Mouse (Mus musculus): ENCODE measurements around the gene Jmjd7. TPM values are rescaled to one million over a fixed set of nuclear protein-coding genes. Genes with fewer than 3 reads are reported as not detected.
A peak's percentile ranks its signal among the peaks of the same experiment; 100 is the strongest.

Jmjd7 gene
- polyA plus RNA-seq (2015; fragmentation: Nextera tagmentation; extraction: Ambion mirVana) = 17.5 and 18.4 TPM in 2 replicates

DNA sequence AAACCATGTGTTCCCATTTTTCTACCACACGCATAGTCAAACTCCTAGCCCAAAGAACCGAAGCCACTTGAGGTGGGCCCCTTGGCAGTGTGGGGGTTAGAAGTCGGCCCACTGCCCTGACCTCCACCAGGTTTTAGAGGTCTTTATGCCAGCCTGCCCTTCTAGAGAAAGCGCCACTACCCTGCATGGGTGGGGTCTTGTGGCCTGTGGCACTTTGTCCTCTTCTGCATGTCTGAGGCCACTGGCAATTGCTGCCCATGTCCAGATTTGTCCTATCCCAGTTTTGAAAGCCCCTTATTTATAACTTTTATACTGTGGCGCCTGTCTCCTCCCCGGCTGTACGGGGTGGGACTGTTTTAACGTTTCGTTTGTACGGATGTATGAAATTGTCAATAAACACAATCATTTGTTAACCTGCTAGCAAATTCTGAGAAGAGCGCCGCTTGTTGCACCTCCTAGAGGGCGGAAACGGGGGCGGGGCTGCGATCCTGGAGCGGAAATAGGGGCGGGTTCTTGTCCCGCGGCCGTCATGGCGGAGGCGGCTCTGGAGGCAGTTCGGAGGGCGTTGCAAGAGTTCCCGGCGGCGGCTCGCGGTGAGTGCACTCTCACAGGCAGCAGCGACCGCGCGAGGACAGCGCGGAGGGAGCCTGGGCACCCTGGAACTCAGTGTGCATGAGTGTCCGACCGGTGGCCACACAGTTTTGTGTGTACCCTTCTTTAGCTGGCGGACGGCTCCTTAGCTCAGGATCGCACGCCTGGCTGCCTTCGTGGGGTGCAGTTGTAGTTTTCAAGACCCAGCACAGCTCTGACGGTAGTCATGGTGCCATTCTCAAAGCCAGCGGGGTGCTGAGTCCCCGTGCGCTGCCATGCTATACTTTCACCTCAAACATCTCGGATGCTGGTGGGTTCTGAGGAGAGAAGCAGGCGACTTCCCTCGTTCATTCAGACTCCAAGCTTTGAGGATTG is at the start of gene Jmjd7, which contains the start of gene Gm28042:
Gene Jmjd7 (plus strand): TSS at position 500 of the 966 bp plus-strand sequence.
Gene Gm28042 (plus strand): TSS at position 510 of the 966 bp plus-strand sequence.
- H3K4me1 ChIP-seq = peaks cover 14% of the 10 kb centered on the region
- H3K36me3 ChIP-seq = peaks cover 54% of the 10 kb centered on the region
- H3K9me3 ChIP-seq = no peaks in the 10 kb centered on the region
- peak within 1 kb of the TSS; percentile 92 for H3K27ac ChIP-seq
- H3K4me3 ChIP-seq = peak within 1 kb of the TSS; percentile 60
- peak within 1 kb of the TSS; percentile 53 for H3K4me2 ChIP-seq
- H3K9ac ChIP-seq = peak within 1 kb of the TSS; percentile 63
- ATAC-seq (ENCODE audit: insufficient number of reproducible peaks, low FRiP score, low TSS enrichment, low read depth) = peak; percentile 83
- H3K27me3 ChIP-seq = no peaks in the 10 kb centered on the region
- WGBS = 5% methylated on average over 50 of the region's 50 CpGs

DNA sequence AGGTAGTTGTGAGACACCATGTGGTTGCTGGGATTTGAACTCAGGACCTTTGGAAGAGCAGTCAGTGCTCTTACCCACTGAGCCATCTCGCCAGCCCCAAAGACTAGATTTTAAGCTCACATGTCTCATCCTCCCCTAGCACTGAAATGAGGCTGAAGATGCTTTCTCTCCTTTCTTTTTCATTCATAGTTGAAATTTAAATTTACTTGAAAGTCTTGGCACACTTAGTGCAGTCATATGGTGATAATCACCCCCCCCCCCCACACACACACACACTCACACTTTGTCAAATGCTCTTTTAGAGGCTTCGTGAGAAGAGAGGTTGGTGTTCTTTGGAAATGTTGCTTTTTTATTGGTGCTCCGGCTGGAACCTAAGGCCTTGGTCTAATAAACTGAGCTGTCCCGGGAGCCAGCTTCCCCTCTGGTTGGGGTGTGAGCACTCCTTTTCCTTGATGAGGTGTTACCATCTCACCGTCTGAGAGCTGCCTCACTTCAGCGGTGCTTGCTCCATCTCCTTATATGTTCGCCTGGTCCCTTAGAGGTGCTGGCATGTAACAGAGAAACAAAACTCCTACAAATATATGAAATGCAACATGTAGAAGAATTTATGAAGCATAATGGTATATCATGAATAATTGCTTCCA is 46.8 kb upstream of the Jmjd7 start:
- H3K9ac ChIP-seq = no peak overlapping the region
- WGBS = 43% methylated on average over 7 of the region's 7 CpGs
- H3K27me3 ChIP-seq = no peaks in the 10 kb centered on the region
- H3K4me2 ChIP-seq = no peak overlapping the region
- H3K9me3 ChIP-seq = no peaks in the 10 kb centered on the region
- peaks cover 2% of the 10 kb centered on the region; the same call in 1 of the 2 replicates for H3K4me1 ChIP-seq
- H3K27ac ChIP-seq = no peak overlapping the region
- peaks cover 12% of the 10 kb centered on the region for H3K36me3 ChIP-seq
- no peak overlapping the region for H3K4me3 ChIP-seq
- ATAC-seq (ENCODE audit: insufficient number of reproducible peaks, low FRiP score, low TSS enrichment, low read depth) = no peak

DNA sequence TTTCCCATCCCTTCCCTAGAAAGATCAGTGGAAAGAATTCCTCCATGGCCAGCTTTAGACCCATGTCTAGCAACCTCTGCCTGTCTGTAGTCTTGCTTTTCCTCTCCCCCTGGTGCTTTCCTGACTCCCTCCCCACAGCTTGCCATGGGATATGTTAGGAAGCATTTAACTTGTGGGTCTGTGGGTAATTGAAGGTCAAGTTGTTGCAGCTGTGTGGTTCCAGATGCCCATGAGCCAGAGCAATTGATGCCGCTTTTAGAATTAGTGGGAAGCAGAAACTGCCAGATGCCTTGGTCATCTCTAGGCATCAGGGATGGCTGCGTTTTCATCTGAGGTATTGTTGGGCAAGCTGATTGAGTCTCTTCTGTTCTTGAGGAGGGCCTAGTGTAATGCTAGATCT is 45.7 kb upstream of the Jmjd7 start:
- ATAC-seq (ENCODE audit: insufficient number of reproducible peaks, low FRiP score, low TSS enrichment, low read depth) = no peak
- Histone ChIP-seq H3K27me3 (no peaks in the 10 kb centered on the region), H3K4me3 (no peak overlapping the region), H3K27ac (no peak overlapping the region), H3K9me3 (no peaks in the 10 kb centered on the region), H3K36me3 (peaks cover 12% of the 10 kb centered on the region), H3K9ac (no peak overlapping the region), H3K4me1 (peaks cover 2% of the 10 kb centered on the region; the same call in 1 of the 2 replicates), H3K4me2 (no peak overlapping the region)
- 68% methylated on average over 2 of the region's 2 CpGs for WGBS

DNA sequence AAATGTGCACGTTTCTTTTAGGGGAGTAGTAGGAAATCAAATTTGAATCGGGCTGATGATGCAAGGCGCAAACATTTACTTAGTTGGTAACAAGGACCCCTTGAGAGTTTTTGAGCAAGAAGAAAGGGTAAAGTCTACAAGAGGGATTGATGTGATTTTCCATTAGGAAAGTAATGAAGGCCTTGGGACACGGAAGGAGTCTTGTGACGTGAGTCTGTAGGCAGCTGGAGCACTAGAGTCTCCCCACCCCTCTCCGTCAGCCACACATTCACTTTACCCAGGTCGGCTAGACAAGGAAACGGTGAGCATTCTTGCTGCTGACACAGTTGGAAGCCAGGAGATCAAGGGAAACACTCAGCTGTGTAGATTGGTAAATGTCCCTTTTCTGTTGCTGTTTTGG is 41.4 kb upstream of the Jmjd7 start:
- H3K9ac ChIP-seq = no peak overlapping the region
- no peaks in the 10 kb centered on the region for H3K4me1 ChIP-seq
- no peaks in the 10 kb centered on the region for H3K9me3 ChIP-seq
- H3K4me2 ChIP-seq = no peak overlapping the region
- ATAC-seq (ENCODE audit: insufficient number of reproducible peaks, low FRiP score, low TSS enrichment, low read depth) = no peak
- no peak overlapping the region for H3K4me3 ChIP-seq
- peaks cover 12% of the 10 kb centered on the region for H3K36me3 ChIP-seq
- H3K27ac ChIP-seq = no peak overlapping the region
- 61% methylated on average over 8 of the region's 8 CpGs for WGBS
- no peaks in the 10 kb centered on the region for H3K27me3 ChIP-seq

DNA sequence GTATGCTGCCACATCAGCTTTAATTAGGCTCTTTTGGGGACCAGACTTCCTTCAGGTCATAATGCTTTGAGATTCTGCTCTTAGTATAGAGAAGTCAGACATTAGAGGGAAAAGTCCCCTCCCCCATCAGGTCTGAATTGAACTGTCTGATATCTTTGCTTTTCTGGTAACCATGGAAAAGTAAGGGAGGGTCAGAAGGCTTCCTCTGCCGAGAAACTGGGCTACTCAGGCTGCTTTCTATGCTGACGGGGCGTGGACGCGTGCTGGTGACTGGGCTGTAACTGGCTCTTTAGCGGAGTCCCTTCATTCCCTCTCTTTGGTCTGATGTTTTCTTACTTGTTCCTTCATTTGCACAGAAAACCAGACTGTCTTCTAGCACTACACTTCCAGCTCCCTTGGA is 40.9 kb upstream of the Jmjd7 start:
- no peak overlapping the region for H3K4me3 ChIP-seq
- H3K9me3 ChIP-seq = no peaks in the 10 kb centered on the region
- H3K36me3 ChIP-seq = peaks cover 12% of the 10 kb centered on the region
- H3K4me2 ChIP-seq = no peak overlapping the region
- no peaks in the 10 kb centered on the region for H3K4me1 ChIP-seq
- H3K27ac ChIP-seq = no peak overlapping the region
- no peak for ATAC-seq (ENCODE audit: insufficient number of reproducible peaks, low FRiP score, low TSS enrichment, low read depth)
- no peak overlapping the region for H3K9ac ChIP-seq
- no peaks in the 10 kb centered on the region for H3K27me3 ChIP-seq
- WGBS = 79% methylated on average over 6 of the region's 6 CpGs

DNA sequence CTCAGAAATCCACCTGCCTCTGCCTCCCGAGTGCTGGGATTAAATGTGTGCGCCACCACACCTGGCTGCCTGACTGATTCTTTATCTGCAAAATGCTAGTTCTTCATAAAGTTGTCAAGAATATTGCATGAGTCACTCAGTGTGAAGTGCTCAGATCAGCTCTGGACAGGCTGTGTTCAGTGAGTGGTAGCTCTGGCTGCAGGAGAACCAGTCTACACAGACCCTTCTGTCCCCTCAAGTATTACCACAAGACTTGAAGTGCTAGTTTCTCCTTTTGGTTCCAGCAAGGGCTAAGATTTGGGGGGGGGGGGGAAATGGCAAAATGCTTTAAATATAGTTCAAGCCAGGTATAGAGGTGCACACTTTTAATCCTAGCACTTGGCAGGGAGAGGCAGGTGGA is 39.8 kb upstream of the Jmjd7 start:
- H3K27ac ChIP-seq = no peak overlapping the region
- ATAC-seq (ENCODE audit: insufficient number of reproducible peaks, low FRiP score, low TSS enrichment, low read depth) = no peak
- H3K4me1 ChIP-seq = no peaks in the 10 kb centered on the region
- no peak overlapping the region for H3K4me3 ChIP-seq
- H3K36me3 ChIP-seq = peaks cover under 1% of the 10 kb centered on the region; the same call in 1 of the 2 replicates
- H3K9ac ChIP-seq = no peak overlapping the region
- H3K27me3 ChIP-seq = no peaks in the 10 kb centered on the region
- WGBS = 95% methylated on average over 2 of the region's 2 CpGs
- H3K9me3 ChIP-seq = no peaks in the 10 kb centered on the region
- H3K4me2 ChIP-seq = no peak overlapping the region

DNA sequence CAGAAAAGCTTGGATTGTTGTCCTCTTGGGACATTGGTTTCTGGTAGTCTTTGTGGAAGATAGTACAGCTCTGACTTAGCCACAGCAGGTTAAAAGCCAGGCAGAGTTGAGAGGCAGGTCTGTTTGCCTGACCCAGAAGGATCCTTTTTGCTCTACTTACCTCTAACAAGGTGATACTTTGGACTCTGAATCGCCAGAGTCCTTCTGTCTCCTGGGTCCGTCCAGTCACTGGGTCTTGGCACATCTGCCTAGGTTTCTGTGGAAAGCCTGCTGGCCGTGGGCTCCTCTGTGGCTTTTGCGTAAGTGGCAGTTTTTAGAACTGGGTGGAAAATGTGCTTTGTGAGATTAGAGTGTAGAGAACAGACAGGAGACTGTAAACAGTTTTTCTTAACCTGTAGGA is 38.3 kb upstream of the Jmjd7 start:
- Histone ChIP-seq H3K4me2 (no peak overlapping the region), H3K27ac (no peak overlapping the region), H3K9ac (no peak overlapping the region), H3K27me3 (no peaks in the 10 kb centered on the region), H3K4me3 (no peak overlapping the region), H3K36me3 (no peaks in the 10 kb centered on the region), H3K4me1 (no peaks in the 10 kb centered on the region), H3K9me3 (no peaks in the 10 kb centered on the region)
- 86% methylated on average over 4 of the region's 4 CpGs for WGBS
- ATAC-seq (ENCODE audit: insufficient number of reproducible peaks, low FRiP score, low TSS enrichment, low read depth) = no peak

DNA sequence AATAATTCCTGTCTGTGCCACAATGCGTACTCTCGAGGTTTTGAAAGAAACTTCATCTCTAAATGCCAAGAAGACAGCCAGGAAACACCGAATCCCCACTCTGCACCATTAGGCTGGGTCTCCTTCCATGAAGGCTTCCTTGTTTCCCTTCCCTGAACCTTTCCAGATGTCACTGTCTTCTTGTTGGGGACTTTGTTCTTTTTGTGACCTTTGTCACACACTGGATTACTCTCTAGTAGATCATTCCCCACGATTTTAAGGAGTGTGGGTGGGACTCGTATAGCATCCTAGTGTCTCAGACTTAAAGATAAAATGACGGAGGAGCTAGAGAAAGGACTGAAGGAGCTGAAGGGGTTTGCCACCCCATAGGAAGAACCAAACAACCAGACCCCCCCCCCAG is 36.4 kb upstream of the Jmjd7 start:
- H3K4me2 ChIP-seq = no peak overlapping the region
- WGBS = 82% methylated on average over 6 of the region's 6 CpGs
- H3K4me3 ChIP-seq = no peak overlapping the region
- no peak overlapping the region for H3K9ac ChIP-seq
- no peaks in the 10 kb centered on the region for H3K9me3 ChIP-seq
- no peaks in the 10 kb centered on the region for H3K27me3 ChIP-seq
- H3K36me3 ChIP-seq = no peaks in the 10 kb centered on the region
- peaks cover 12% of the 10 kb centered on the region for H3K4me1 ChIP-seq
- no peak overlapping the region for H3K27ac ChIP-seq
- no peak for ATAC-seq (ENCODE audit: insufficient number of reproducible peaks, low FRiP score, low TSS enrichment, low read depth)

DNA sequence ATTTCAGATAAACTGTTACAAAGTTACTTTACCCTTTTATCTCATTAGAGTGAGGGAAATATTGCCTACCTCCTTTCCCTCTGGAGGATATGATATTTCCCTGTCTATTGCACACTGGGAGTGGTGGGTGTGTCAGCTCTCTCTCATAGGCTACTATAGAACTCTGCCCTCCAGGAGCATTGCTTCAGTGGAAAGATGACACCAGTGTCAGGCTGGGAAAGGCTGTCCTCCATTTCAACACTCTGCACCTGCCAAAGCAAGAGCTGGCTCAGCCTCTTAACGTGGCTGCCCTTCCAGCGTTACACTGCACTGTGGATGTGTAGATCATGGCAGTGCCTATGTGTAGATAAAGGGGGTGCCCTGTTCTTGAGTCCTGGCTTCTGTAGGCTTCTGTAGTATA is 34.9 kb upstream of the Jmjd7 start:
- no peak overlapping the region for H3K4me2 ChIP-seq
- peaks cover 27% of the 10 kb centered on the region for H3K4me1 ChIP-seq
- H3K27ac ChIP-seq = no peak overlapping the region
- no peak overlapping the region for H3K4me3 ChIP-seq
- ATAC-seq (ENCODE audit: insufficient number of reproducible peaks, low FRiP score, low TSS enrichment, low read depth) = no peak
- WGBS = 84% methylated on average over 2 of the region's 2 CpGs
- no peaks in the 10 kb centered on the region for H3K9me3 ChIP-seq
- no peak overlapping the region for H3K9ac ChIP-seq
- H3K36me3 ChIP-seq = peaks cover 6% of the 10 kb centered on the region; the same call in 1 of the 2 replicates
- no peaks in the 10 kb centered on the region for H3K27me3 ChIP-seq

DNA sequence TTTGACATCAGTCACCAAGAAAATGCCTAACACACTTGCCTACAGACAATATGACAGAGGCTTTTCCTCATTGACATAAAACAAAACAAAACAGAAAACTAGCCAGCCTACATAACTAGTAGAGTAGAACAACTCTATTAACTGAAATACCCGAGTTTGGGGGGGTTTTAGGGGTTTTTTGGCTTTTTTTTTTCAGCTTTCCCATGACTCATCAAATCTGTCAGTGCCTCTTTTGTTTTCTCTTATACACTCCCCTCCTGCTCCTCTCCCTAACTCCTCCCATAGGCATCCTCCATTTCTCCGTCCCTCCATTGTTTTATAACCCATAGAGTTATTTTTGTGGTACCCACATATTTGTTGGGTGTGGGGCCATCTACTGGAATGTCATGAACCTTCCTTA is 33.8 kb upstream of the Jmjd7 start:
- Histone ChIP-seq H3K4me2 (no peak overlapping the region), H3K4me3 (no peak overlapping the region), H3K36me3 (peaks cover 6% of the 10 kb centered on the region; the same call in 1 of the 2 replicates), H3K4me1 (peaks cover 29% of the 10 kb centered on the region), H3K27ac (no peak overlapping the region), H3K9ac (no peak overlapping the region), H3K27me3 (no peaks in the 10 kb centered on the region), H3K9me3 (no peaks in the 10 kb centered on the region)
- ATAC-seq (ENCODE audit: insufficient number of reproducible peaks, low FRiP score, low TSS enrichment, low read depth) = no peak
- 39% methylated on average over 2 of the region's 2 CpGs for WGBS

DNA sequence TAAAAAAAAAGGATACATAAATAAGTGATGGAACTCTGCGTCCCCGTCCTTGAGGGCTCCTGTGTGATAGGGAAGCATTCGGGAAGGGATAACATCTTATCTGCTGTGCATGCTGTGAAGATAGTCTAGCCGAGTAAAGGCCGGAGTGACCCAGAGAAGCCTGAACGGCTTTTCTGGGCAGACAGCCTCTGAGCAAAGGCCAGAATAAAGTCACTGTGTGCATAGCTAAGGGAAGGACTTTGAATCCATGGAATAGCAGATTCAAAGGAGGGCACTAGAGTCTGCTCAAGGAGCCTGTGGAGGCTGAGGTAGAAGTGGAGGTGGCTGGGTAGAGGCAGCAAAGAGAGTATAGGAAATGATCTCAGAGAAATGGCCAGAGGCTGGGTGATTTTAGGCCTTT is 32.4 kb upstream of the Jmjd7 start:
- Histone ChIP-seq H3K27me3 (no peaks in the 10 kb centered on the region), H3K27ac (peak overlapping the region; percentile 92), H3K36me3 (peaks cover 17% of the 10 kb centered on the region), H3K4me2 (no peak overlapping the region), H3K9ac (no peak overlapping the region), H3K9me3 (no peaks in the 10 kb centered on the region), H3K4me3 (no peak overlapping the region), H3K4me1 (peaks cover 29% of the 10 kb centered on the region)
- no peak for ATAC-seq (ENCODE audit: insufficient number of reproducible peaks, low FRiP score, low TSS enrichment, low read depth)
- whole genome bisulfite sequencing = 83% methylated on average over 6 of the region's 6 CpGs

Measured in limb, embryonic 15.5 days (tissue).